Mouse (Mus musculus) ES-Bruce4 (cell line): ENCODE measurements around the gene Gzma. TPM values are rescaled to one million over a fixed set of nuclear protein-coding genes. Genes with fewer than 3 reads are reported as not detected.

ENCODE experiments used
- H3K27ac ChIP-seq: 2 replicates; pipeline ENCODE4 v1.5.1; 2012; ENCODE audit warnings: low read length, inconsistent platforms; ENCODE audit not compliant: insufficient read depth
- H3K27me3 ChIP-seq: 2 replicates; pipeline ENCODE4 v1.6.1; 2012; ENCODE audit warnings: mild to moderate bottlenecking, low read length, inconsistent platforms; ENCODE audit not compliant: control insufficient read depth, poor library complexity, insufficient read depth, severe bottlenecking
- H3K36me3 ChIP-seq: 2 replicates; pipeline ENCODE4 v1.6.1; 2012; ENCODE audit warnings: inconsistent platforms, mild to moderate bottlenecking, low read length, moderate library complexity; ENCODE audit not compliant: control insufficient read depth, poor library complexity, insufficient read depth, severe bottlenecking
- H3K4me1 ChIP-seq: one replicate; pipeline ENCODE4 v1.8.1; 2011; ENCODE audit warnings: low read length; ENCODE audit not compliant: control insufficient read depth, insufficient read depth
- H3K4me3 ChIP-seq: 2 replicates; pipeline ENCODE4 v1.5.1; 2011; ENCODE audit warnings: low read depth, mild to moderate bottlenecking, low read length
- H3K9ac ChIP-seq: 2 replicates; pipeline ENCODE4 v1.6.1; 2012; ENCODE audit warnings: low read depth, mild to moderate bottlenecking, inconsistent platforms; ENCODE audit not compliant: poor library complexity, severe bottlenecking
- H3K9me3 ChIP-seq: replicated peaks from 2 replicates; pipeline ENCODE4 v1.6.1; 2012; ENCODE audit warnings: mild to moderate bottlenecking, low read length, inconsistent platforms; ENCODE audit not compliant: control insufficient read depth, poor library complexity, insufficient read depth, severe bottlenecking
- CTCF ChIP-seq: IDR thresholded peaks from one replicate; pipeline ENCODE4 v1.8.1; 2011; ENCODE audit warnings: low read depth, low read length
- EP300 ChIP-seq: IDR thresholded peaks from 2 replicates; pipeline ENCODE4 v1.6.1; 2011; ENCODE audit warnings: low read depth, low read length; ENCODE audit not compliant: insufficient read depth
- POLR2A ChIP-seq: IDR thresholded peaks from one replicate; pipeline ENCODE4 v1.8.1; 2011; ENCODE audit warnings: low read length; ENCODE audit not compliant: insufficient read depth
- polyA plus RNA-seq: library from polyadenylated mRNA; stranded (reverse); fragments of >200 nt; gene quantifications from 2 replicates; pipeline ENCODE4 v1.2.4, GENCODE M21; 2011; ENCODE audit warnings: low read depth; ENCODE audit not compliant: missing spikeins, insufficient read depth, insufficient read length

Gene Gzma
- not detected in 2 replicates for polyA plus RNA-seq

- Histone ChIP-seq H3K36me3 (no peaks in the 10 kb centered on the region), H3K4me3 (no peak within 1 kb of the TSS), H3K27ac (no peak within 1 kb of the TSS), H3K9ac (no peak within 1 kb of the TSS), H3K4me1 (no peaks in the 10 kb centered on the region), H3K9me3 (no peaks in the 10 kb centered on the region), H3K27me3 (no peaks in the 10 kb centered on the region; the same call in 1 of the 2 replicates)
- no peak for TF ChIP-seq POLR2A
- TF ChIP-seq EP300, result no peak
- TF ChIP-seq CTCF, result no peak
Observed at GRCm38 (mm10) chr13:113100879-113101278, at the start of gene Gzma. Gzma (minus strand) TSS chr13:113100981.

GRCm38 (mm10) chr13:113139597-113139996, 38.8 kb upstream of the Gzma start:
- no peaks in the 10 kb centered on the region for H3K9me3 ChIP-seq
- H3K36me3 ChIP-seq, result no peaks in the 10 kb centered on the region
- H3K9ac ChIP-seq, result no peak overlapping the region
- no peak overlapping the region for H3K4me3 ChIP-seq
- no peaks in the 10 kb centered on the region for H3K27me3 ChIP-seq
- no peaks in the 10 kb centered on the region for H3K4me1 ChIP-seq
- H3K27ac ChIP-seq, result no peak overlapping the region
- TF ChIP-seq CTCF (no peak), POLR2A (no peak), EP300 (no peak)

- TF ChIP-seq CTCF (no peak), EP300 (no peak)
- H3K36me3 ChIP-seq, result no peaks in the 10 kb centered on the region
- H3K9me3 ChIP-seq, result peaks cover 7% of the 10 kb centered on the region; the same call in 1 of the 2 replicates
- H3K4me1 ChIP-seq, result no peaks in the 10 kb centered on the region
- H3K9ac ChIP-seq, result no peak overlapping the region
- H3K27ac ChIP-seq, result no peak overlapping the region
- H3K27me3 ChIP-seq, result no peaks in the 10 kb centered on the region
- no peak overlapping the region for H3K4me3 ChIP-seq
Observed at GRCm38 (mm10) chr13:113129974-113130373, 29.2 kb upstream of the Gzma start.

GRCm38 (mm10) chr13:113121326-113121725, 20.5 kb upstream of the Gzma start:
- Histone ChIP-seq H3K27me3 (no peaks in the 10 kb centered on the region), H3K27ac (no peak overlapping the region), H3K4me3 (no peak overlapping the region), H3K4me1 (no peaks in the 10 kb centered on the region), H3K9ac (no peak overlapping the region), H3K9me3 (0 out of 2 replicates have a peak, but pooled peaks cover 2% of the 10 kb centered on the region), H3K36me3 (no peaks in the 10 kb centered on the region)
- TF ChIP-seq CTCF (no peak), POLR2A (no peak), EP300 (no peak)

- no peak overlapping the region for H3K9ac ChIP-seq
- TF ChIP-seq EP300 (no peak), CTCF (no peak), POLR2A (no peak)
- H3K4me3 ChIP-seq, result no peak overlapping the region
- no peaks in the 10 kb centered on the region for H3K27me3 ChIP-seq
- 0 out of 2 replicates have a peak, but pooled peaks cover 2% of the 10 kb centered on the region for H3K9me3 ChIP-seq
- no peaks in the 10 kb centered on the region for H3K4me1 ChIP-seq
- no peak overlapping the region for H3K27ac ChIP-seq
- H3K36me3 ChIP-seq, result no peaks in the 10 kb centered on the region
Observed at GRCm38 (mm10) chr13:113120324-113121237, 19.8 kb upstream of the Gzma start.

- Histone ChIP-seq H3K27me3 (no peaks in the 10 kb centered on the region), H3K4me1 (no peaks in the 10 kb centered on the region), H3K36me3 (no peaks in the 10 kb centered on the region), H3K27ac (no peak overlapping the region), H3K9ac (no peak overlapping the region), H3K9me3 (0 out of 2 replicates have a peak, but pooled peaks cover 2% of the 10 kb centered on the region), H3K4me3 (no peak overlapping the region)
- TF ChIP-seq EP300, result no peak
- no peak for TF ChIP-seq CTCF
- TF ChIP-seq POLR2A, result no peak
Observed at GRCm38 (mm10) chr13:113118977-113119376, 18.2 kb upstream of the Gzma start.
